Mouse (Mus musculus) ovary, postnatal 10 days (tissue): ENCODE data around the gene Gm10031.

Experiments
- DNase-seq: peaks from one replicate; pipeline ENCODE4 v3.0.0; 2022; ENCODE audit warnings: low spot score

Gene Gm10031

GRCm38 (mm10) chr1:156539787-156540560 lies 16.2 kb downstream of the Gm10031 start:
- no peak for DNase-seq

- DNase-seq: no peak
Measured at GRCm38 (mm10) chr1:156543999-156544398, 20.2 kb downstream of the Gm10031 start.

- DNase-seq: peak; percentile 70
Measured at GRCm38 (mm10) chr1:156558024-156558930, 34.5 kb downstream of the Gm10031 start, which contains the start of gene Abl2. Gene Abl2 (plus strand): TSS chr1:156558786.

- peak; percentile 36 for DNase-seq
Measured at GRCm38 (mm10) chr1:156558950-156559640, 35.3 kb downstream of the Gm10031 start.

GRCm38 (mm10) chr1:156559641-156560020 lies 35.8 kb downstream of the Gm10031 start:
- DNase-seq: no peak

- no peak for DNase-seq
Measured at GRCm38 (mm10) chr1:156560500-156560899, 36.7 kb downstream of the Gm10031 start.

GRCm38 (mm10) chr1:156565328-156565727 lies 41.5 kb downstream of the Gm10031 start:
- no peak for DNase-seq

GRCm38 (mm10) chr1:156566132-156566531 lies 42.3 kb downstream of the Gm10031 start:
- no peak for DNase-seq

GRCm38 (mm10) chr1:156569615-156570014 lies 45.8 kb downstream of the Gm10031 start:
- no peak for DNase-seq

GRCm38 (mm10) chr1:156572952-156573351 lies 49.1 kb downstream of the Gm10031 start:
- DNase-seq: no peak
